Mouse (Mus musculus): ENCODE measurements at regions not wholly inside any gene's neighbourhood (a gene's known extent, or its start where the extent isn't known, plus 50 kb on each side); places are given as distances from the start of the nearest gene placed in this dataset.

GRCm38 (mm10) chr6:127393907-127394600 lies 52.6 kb upstream of the Parp11 start:
- no peak for TF ChIP-seq POLR2A (IDR thresholded peaks at IDR 0.05; ENCODE audit: insufficient read depth, low read depth, low read length)
- no peak for TF ChIP-seq CTCF (IDR thresholded peaks at IDR 0.05; ENCODE audit: insufficient read depth, low read depth, low read length)
